Mouse (Mus musculus) spleen, adult 18-20 months (tissue): Measurements from ENCODE around the gene Usp35.
A peak's percentile ranks its signal among the peaks of the same experiment; 100 is the strongest.

Experiments
- DNase-seq, 2 experiments: peaks; one replicate each; pipeline ENCODE4 v3.0.0; 2022; ENCODE audit warnings: mixed read lengths in 2 of 2

Usp35 gene

GRCm38 (mm10) chr7:97313364-97313995 lies 18.3 kb downstream of the Usp35 start:
- peak in 1 of 2 experiments; percentile 2 for DNase-seq

- peak in 1 of 2 experiments; percentile 1 for DNase-seq
Measured at GRCm38 (mm10) chr7:97312856-97313255, 19.0 kb downstream of the Usp35 start.

GRCm38 (mm10) chr7:97312196-97312595 lies 19.6 kb downstream of the Usp35 start:
- DNase-seq, result peak in 1 of 2 experiments; percentile 4

- no peak for DNase-seq
Measured at GRCm38 (mm10) chr7:97311620-97312019, 20.2 kb downstream of the Usp35 start.

GRCm38 (mm10) chr7:97310341-97310635 lies 21.5 kb downstream of the Usp35 start:
- DNase-seq, result no peak

GRCm38 (mm10) chr7:97309461-97310340 lies 22.1 kb downstream of the Usp35 start:
- DNase-seq, result no peak

GRCm38 (mm10) chr7:97307546-97307945 lies 24.3 kb downstream of the Usp35 start:
- no peak for DNase-seq

- DNase-seq, result no peak
Measured at GRCm38 (mm10) chr7:97306813-97307212, 25.0 kb downstream of the Usp35 start.

- no peak for DNase-seq
Measured at GRCm38 (mm10) chr7:97305206-97305605, 26.6 kb downstream of the Usp35 start.

GRCm38 (mm10) chr7:97304471-97304870 lies 27.3 kb downstream of the Usp35 start:
- DNase-seq, result no peak

GRCm38 (mm10) chr7:97303614-97304013 lies 28.2 kb downstream of the Usp35 start:
- peak in 1 of 2 experiments; percentile 0 for DNase-seq

GRCm38 (mm10) chr7:97302876-97303275 lies 28.9 kb downstream of the Usp35 start:
- DNase-seq, result no peak

- no peak for DNase-seq
Measured at GRCm38 (mm10) chr7:97302261-97302660, 29.6 kb downstream of the Usp35 start.

- no peak for DNase-seq
Measured at GRCm38 (mm10) chr7:97301321-97301720, 30.5 kb downstream of the Usp35 start.

GRCm38 (mm10) chr7:97300914-97301313 lies 30.9 kb downstream of the Usp35 start:
- DNase-seq, result no peak

- no peak for DNase-seq
Measured at GRCm38 (mm10) chr7:97298943-97299342, 32.9 kb downstream of the Usp35 start.

GRCm38 (mm10) chr7:97298279-97298678 lies 33.5 kb downstream of the Usp35 start:
- no peak for DNase-seq

- DNase-seq, result peak in 1 of 2 experiments; percentile 48
Measured at GRCm38 (mm10) chr7:97297466-97297865, 34.4 kb downstream of the Usp35 start.

- DNase-seq, result no peak
Measured at GRCm38 (mm10) chr7:97296986-97297385, 34.8 kb downstream of the Usp35 start.

GRCm38 (mm10) chr7:97271068-97271467 lies 60.8 kb downstream of the Usp35 start:
- DNase-seq, result no peak

- DNase-seq, result no peak
Measured at GRCm38 (mm10) chr7:97270367-97270766, 61.5 kb downstream of the Usp35 start.

- DNase-seq, result no peak
Measured at GRCm38 (mm10) chr7:97262541-97262940, 69.3 kb downstream of the Usp35 start.
